Mouse (Mus musculus) right cerebral cortex, postnatal 36 days (tissue): ENCODE measurements around the gene Fgd6.

Experiments used
- DNase-seq, 2 experiments: peaks; one replicate each; pipeline ENCODE4 v3.0.0; 2022; ENCODE audit warnings: low spot score in 2 of 2, mixed read lengths in 1 of 2

Gene Fgd6

DNA sequence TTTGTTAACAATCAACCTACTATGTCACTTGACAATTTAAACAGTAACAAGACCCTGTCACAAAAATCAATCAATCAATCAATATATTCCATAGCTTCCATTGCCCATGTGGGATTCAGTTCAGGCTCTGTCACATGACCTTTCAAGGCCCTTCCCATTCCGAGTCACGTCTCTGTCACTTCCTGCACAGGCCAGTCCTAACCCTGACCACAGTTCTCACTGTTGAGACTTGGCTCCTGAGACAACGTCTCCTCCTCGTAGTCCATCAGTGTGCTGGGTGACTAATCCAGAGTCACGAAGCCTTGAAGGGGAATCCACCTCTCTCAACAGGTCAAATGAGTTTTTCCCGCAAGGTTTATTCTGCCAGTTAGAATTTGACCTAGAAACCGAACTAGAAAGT, 138.9 kb downstream of the Fgd6 start:
- DNase-seq = no peak

GRCm38 (mm10) chr10:94183199-94183598, 147.4 kb downstream of the Fgd6 start:
- no peak for DNase-seq
